Mouse (Mus musculus): ENCODE results near the gene Atg10.
"Not testable (repeated sequence)": the region's sequence is repeated elsewhere in the genome, so short reads cannot be mapped to it uniquely, and the experiment has no call there.

The Atg10 gene

DNA sequence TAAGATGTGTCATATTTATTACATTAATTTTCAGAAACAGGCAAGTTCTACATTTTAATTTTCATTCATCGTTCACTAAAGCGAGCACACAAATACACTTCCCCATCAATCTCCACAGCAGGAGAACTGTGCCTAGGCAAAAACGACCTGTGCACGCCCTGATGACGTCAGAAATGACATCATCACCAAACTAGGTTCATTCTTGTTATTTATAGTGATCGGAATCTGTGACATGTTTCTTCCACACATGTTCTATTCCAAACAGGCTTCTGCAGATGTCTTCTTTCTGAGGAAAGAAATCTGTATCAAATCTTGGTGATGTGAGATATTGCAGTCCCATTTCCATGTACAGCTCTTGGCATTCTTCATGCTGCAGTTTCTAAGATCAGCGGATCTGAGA, 287.9 kb downstream of the Atg10 start:
- CTCF ChIA-PET, result no interaction called here

DNA sequence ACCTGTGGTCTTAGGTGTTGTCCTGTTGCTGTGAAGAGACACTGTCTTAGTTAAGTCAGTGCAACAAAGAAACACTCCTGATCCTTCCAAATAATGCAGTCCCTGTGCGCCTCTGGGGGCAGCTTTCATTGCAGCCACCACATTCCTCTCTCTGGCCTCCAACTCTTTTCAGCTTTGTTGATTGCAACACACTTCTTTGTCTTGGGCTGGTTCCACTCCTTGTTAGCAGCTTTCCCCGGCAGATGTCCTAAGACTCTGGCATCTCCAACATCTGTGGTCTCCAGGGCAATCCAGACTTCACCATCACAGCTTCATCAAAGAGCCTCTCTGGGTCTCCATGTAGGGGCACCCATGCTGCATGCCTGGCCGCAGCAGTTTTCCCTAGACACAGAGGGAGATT, 290.5 kb downstream of the Atg10 start:
- CTCF ChIA-PET, result no interaction called here

DNA sequence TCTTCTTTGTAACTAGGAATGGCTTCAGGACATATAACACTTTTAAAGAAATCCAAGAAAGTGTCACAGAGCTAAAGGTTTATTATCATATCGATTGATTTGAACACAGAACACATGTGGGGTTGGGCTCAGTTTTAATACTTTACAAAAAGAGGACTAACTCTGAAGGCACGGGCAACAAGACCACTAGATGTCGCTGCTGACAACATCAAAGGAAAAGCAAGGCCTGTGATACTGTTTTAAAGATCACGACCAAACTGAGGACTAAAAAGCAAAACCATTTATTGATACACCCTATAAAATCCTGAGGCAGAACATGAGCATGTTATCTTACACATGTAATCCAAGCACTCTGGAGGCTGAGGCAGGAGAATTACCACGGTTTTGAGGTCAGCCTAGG, 293.9 kb downstream of the Atg10 start:
- CTCF ChIA-PET, result no interaction called here

DNA sequence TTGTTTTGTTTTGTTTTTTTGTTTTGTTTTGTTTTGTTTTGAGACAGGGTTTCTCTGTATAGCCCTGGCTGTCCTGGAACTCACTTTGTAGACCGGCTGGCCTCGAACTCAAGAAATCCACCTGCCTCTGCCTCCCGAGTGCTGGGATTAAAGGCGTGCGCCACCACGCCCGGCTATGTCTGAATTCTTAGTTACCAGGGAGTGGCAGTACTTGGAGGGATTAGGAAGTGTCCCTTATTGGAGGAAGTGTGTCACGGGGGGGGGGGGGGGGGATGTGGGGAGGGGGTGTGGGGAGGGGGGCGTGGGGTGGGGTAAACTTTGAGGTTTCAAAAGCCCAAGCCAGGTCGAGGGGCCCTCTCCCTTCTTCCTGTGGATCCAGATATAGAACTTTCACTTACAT, 295.5 kb downstream of the Atg10 start:
- CTCF ChIA-PET, result not testable (repeated sequence)

DNA sequence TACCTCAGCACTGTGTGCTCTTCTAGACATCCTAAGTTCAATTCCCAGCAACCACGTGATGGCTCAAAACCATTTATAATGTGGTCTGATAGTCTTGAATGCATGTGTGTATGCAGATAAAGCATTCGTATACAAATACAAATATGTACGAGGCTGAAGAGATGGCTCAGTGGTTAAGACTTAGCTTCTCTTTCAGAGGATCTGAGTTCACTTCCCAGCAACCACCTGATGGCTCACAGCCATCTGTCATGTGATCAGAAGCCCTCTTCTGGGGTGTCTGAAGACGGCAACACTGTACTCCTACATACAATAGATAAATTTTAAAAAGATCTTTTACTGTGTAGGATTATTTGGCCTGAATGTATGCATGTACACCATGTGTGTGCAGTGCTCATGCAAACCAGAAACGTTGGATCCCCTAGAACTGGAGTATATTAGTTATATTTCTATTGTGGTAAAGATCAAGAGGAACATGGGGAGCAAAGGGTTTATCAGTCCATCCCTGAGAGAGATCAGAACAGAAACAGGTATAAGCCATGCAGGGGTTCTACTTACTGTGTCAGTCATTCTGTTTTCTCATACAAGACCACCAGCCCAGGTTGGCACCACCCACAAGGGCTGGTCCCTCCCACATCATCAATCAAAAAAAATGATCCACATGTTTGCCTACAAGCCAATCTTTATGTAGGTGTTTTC, 296.7 kb downstream of the Atg10 start:
- CTCF ChIA-PET, result no interaction called here

DNA sequence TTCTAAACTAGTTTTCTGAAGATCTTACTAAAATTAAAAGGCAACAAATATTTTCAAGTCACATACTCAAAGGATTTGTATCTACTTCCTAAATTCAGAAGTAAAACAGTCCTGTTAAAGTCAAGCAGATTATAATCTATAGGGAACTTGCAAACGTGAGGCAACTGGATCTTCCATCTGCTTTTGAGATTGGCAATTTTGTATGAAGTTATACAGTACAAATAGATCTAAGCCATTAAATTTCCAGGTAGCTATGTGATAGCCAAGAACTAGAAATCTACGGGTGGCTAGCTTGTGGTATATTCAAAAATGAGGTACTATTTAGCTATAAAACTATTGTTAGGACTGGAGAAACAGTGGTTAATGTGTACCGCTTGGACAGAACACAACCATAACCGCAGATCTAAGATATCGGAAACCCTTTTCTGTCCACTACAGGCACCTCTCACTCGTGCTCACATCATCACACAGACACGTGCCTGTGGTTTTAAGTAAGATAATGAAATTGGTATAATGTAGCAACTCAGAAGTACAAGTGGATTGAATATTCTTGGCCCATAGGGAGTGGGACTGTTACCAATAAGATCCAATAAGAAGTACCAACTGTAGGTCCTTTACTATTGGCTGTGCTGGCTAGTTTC, 297.5 kb downstream of the Atg10 start:
- CTCF ChIA-PET, result no interaction called here

DNA sequence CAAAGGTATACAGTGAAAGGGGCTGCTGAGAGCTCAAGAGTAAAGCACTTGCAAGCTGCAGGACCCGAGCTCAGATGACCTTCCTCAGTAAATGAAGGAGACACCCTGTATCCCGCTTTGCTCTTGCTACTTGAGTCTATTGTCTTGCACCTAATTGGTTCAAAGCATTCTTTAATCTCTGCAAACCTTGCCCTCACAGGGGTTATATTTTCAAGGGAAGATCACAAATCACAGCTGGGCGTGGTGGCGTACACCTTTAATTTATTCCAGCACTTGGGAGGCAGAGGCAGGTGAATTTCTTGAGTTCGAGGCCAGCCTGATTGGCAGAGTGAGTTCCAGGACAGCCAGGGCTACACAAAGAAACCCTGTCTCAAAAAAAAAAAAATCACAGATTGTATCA, 298.6 kb downstream of the Atg10 start:
- CTCF ChIA-PET, result no interaction called here

DNA sequence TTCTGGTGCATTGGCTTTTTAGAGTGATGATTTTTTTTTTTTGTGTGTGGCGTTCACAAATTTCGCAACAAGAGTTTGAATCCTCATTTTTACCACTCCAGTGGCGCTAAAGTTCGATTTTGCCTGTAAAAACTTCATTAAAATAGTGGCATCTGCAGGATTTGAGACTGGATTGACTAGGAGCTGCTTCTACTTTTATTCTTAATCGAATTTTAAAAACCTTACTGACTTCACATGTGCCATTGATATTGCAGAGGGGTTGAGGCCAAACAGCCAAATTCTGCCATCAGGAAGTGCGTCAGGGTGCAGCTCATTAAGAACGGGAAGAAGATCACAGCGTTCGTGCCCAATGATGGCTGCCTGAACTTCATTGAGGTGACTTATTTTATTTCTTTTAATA, 299.7 kb downstream of the Atg10 start:
- CTCF ChIA-PET, result no interaction called here

DNA sequence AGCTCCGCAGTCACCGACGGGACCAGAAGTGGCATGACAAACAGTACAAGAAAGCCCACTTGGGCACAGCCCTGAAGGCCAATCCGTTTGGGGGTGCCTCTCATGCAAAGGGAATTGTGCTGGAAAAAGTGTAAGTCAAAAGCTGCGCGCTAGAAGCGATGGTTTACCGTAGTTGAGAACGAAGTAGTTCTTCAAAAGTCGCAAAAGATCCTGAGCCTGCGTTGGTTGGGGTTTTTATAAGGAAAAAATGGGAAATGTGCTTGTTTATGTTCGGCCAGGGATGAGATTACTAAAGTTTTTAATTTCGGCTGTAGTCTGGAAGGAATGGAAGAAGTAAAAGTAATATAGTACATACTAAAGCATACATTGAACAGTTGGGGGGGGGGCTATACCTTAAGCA, 300.2 kb downstream of the Atg10 start:
- CTCF ChIA-PET, result interaction anchor here (0.6 kb wide), 1 partner anchor 1558 kb away, joined by 8 read pairs; no protein-coding TSS in a partner anchor

DNA sequence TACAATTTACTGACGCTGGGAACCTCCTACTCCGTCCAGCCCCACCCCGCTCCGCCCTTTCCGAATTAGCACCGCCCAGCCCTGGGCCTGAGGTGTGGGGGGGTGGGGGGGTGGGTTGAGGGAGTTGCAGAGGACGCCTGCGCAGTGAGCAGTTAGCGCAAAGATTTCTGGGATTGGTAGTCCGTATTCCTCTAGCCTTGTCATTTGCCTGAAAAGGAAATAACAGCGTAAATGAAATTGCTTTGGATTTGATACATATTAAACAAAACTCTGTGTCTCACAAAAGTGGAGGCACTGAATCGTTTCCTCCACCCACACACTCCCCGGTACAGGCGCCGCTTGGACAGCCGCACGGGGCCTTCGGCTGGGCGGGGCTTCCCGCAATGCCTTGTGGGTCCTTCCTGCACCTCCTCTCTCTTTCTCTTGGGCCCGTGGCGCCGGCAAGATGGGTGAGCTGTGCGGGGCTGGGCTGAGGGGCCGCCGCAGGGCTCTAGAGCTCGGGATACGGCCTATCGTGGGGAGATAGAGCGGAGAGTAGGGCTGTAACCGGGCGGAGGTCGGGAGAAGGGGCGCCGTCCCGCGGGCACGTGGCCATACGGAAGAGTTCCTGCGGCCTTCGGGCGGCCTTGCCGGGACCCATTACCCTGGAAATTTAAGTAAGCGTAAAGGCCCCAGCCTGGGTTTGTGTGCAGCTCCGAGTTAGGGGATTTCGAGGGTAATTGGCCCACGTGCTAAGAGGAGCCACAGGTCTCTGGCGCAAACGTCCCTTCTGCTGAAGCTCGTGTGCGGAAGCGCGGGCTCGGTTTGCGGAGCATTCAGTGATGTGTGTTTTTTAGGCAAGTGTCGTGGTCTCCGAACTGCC, 300.8 kb downstream of the Atg10 start, which contains the start of gene Rps23:
Rps23 (plus strand) TSS at position 208 of the 862 bp plus-strand sequence.
- CTCF ChIA-PET, result interaction anchor here (0.6 kb wide), 1 partner anchor 1557 kb away, joined by 8 read pairs; no protein-coding TSS in a partner anchor

DNA sequence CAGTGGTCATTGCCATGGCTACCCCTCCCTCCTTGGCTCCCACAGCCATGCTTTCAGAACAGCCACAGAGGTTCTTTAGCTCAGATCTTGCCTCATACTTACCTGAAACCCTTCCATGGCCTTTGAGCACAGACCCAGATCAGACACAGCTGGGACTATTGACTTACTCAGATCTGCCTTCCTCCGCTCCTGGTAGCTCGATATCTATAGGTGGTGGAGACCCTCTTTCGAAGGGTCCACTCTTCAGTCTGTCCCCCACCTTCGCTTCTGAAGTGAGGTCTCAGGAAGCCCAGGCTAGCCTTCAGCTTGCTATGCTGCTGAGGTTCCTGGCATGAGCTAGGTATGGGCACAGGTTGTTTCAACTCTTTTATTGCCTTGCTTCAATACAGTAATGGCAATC, 309.0 kb downstream of the Atg10 start:
- CTCF ChIA-PET, result no interaction called here

DNA sequence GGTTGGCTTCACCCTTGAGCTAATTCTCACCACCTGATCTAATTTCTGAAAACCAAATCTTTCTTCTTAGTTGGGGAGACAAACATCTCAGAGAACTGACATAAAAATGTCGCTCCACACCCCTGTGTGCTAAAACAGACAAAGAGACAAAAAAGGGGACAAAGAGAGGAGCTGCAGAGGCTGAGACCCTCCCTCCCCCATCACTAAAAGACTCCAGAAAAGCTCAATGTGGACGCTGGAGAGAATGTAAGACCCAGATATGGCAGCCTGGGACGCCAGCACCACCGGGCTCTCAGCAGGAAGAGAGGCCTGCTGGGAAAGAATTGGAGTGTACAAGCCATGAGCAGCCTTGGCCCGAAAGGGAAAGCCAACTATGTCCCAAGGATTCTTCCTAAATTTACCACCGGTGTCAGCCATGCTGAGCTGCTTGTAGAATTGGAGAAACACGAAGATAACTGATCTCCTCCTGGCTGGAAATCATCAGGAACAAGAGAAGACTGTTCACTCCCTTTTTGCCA, 310.0 kb downstream of the Atg10 start:
- CTCF ChIA-PET, result no interaction called here

DNA sequence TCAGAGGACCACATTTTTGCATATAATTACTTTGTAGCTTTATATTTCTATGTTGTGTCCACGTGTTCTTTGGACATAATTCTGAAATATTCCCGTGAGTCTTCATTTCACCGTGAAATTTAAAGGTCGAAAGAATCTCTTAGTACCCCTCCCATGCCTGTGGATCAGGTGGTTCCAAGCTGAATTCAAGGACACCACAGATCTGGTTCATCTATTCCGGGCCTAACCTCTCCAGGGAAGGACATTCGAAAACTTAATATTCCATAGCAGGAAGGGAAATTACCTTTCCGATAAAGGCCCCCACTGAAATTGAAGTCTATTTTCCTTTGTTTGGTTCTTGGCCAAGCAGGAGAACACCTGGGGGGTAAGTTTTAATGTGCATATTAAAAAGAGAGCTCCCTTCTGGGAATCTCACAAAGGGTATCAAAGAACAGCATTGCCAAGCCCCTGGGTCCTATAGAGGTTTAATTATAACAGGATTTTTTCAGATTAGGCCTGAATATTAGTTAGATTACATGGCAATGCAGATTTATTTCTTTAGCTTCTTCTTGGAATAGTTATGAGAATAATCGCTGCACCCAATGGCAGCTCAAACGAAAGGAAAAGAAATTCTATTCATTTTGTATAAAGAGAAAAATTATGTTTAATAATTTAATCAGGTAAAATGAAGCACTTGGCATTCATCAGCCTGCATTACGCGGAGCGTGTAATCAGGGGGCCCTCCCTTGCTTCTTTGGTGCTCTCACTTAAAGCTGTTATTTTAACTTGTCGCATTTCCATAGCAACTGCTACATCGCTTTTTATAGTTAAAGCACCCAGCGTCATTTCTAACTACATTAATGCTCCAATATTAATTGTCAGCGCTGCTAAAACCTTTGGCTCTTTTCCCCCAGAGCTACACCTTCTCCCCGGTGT, 310.8 kb downstream of the Atg10 start:
- CTCF ChIA-PET, result no interaction called here

DNA sequence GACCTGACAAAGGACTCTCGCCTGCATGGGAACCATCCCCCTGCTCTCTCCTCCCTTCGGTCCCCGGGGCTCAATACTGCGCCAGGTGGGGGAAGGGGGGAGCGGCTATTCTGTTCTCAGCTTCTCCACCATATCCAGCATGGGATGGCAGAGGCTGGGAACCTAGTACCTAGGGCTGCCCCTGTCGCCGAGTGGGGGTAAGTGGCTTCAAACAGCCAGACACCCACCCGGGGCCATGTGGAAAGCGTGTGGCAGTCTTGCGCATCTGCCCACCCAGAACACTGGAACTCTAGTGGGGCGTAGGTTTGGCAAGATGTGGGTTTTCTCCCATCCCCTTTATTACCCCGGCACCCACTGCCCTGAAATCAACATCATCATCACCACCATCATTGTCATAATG, 316.4 kb downstream of the Atg10 start:
- CTCF ChIA-PET, result no interaction called here

DNA sequence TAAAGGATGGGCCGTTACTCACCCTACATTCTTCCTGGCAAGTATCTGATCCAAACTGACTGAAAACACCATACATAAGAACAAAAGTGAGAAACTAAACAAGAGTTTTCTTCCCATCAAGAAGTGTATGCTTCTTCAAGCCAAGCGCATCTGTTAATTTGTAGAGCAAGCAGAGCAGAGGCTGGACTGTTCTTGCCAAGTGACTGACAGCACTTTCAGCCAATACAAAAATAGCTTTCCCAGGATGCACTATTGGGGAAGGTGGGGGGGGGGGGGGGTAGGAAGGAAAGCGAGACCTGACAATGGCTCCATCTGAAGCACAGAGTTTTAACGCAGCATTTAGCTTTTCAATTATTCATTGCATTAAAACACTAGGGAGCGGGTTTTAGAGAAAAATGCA, 318.6 kb downstream of the Atg10 start, which contains the start of gene Atp6ap1l:
Atp6ap1l (minus strand) TSS at position 180 of the 400 bp plus-strand sequence.
- CTCF ChIA-PET, result no interaction called here

DNA sequence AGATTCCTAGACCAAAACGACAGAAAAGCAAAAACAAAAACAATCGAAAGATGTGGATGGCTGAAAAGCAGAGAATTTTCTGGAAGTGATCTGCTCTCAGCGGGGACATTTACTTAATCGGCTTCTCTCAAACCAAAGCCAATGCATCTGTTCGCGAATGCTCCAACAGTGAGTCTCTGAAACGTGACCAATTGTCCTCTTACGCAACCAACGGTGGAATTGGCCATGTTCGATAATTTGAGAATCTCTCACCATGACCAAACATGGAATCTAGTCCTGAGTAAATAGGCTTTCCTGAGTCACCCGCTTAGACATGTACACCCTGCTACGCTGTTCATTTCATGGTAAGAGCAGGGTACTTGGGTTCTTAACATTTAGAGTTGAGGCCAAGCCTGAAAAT, 326.9 kb downstream of the Atg10 start:
- CTCF ChIA-PET, result no interaction called here

DNA sequence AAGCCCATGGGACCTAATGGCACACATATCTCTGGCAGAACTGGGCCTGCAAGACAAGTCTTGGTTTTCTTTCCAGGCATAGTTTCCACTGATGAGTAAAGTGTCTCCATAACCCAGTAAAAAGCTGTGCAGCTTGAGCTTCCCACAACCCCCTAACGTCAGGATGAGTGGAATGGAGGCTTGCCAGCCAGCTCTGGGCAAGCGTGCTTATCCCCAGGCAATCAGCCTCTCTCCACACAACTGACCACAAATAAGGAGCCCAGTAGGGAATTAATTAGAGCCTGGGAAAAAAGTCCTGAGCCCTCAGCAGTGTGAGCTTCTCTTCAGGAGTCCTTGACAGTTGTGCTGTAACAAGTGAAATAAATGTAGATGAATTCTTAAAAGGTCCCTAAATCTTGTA, 327.7 kb downstream of the Atg10 start:
- CTCF ChIA-PET, result no interaction called here

DNA sequence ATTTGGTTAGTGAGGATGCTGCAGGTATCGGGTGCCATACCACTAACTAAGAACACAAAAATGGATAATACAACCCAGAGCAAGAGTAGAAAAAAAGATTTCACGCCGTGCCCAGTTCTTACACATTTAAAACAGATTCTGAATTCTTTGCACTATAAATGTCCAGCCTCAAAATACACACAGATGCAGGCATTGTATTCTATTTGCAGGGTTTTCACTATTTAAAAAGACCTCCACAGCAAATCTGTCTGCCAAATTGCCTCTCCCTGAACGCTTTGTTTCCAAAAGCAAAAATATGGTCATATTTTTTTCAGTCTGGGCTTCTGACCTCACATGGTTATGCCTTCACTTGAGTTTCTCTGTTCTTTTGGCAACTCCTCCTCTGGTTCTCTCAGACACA, 328.9 kb downstream of the Atg10 start:
- CTCF ChIA-PET, result no interaction called here

DNA sequence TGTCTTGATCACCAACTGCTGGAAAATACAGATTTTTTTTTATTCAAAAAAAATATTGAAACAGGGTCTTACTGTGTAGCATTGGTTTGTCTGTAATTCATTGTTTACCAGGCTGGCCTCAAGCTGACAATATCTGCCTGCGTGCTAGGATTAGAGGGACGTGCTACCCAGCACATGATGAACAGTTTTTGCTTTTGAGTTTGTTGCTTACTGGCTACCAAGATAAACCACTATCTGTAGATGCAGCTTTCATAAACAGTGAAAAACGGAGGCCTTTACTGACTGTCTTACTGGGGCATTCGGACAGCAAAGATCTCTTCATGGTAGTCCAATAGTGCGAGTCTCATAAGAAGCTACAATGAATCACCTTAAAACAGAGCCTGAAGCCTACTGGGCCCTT, 333.7 kb downstream of the Atg10 start:
- CTCF ChIA-PET, result no interaction called here

DNA sequence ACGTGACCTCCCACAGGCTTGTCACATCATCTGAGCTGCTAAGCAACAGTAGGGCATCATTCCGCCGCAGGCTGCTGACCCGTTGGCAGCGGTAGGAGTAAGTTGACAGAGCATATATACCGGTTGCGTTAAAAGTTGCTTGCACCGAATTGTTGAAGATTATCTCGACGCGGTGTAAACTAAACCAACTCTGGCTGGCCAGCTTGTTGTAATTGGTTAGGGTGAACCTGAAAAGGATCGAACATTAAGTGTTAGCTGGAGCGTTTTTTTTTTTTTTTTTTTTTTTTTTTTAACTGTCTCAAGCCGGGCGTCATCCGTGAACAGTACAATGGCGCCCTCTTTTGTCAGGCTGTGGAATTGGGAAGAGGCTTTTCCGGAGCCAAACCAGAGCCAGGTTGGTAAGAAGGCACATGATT, 337.2 kb downstream of the Atg10 start:
- CTCF ChIA-PET, result interaction anchor here (0.6 kb wide), 2 partner anchors 381 to 1299 kb away, joined by 3 read pairs; no protein-coding TSS in a partner anchor

DNA sequence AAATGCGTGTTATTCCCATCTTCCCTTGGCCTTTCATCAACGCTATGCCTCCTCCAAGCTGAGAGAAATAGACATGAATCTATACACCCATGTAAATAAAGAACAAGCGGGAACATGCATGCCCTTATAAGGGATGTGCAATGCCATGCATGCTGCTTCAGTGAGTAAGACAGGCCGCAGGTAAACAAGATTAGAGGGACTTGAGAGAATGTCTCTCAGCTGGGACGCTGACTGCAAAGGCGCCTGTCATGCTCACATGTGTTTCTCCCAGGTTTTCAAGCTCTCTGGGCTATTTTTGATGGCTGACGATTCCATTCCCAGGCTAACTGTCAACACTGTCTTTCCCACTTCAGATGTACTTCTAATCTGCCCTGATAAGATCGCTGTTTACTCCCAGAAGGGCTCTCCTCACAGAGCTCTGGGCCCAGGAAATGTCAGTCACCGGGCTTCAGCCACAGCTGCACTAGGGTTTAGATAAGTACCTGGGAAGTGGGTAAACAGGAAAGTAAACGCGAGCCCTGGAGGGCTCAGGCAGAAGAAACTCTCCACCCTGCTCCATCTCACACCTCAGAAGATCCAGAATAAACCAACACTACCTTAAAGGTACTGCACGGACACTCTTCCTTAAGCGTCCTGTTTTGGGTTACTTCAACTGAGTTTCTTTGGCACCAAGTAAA, 337.8 kb downstream of the Atg10 start:
- CTCF ChIA-PET, result interaction anchor here (0.6 kb wide), 3 partner anchors 382 to 1298 kb away, joined by 3 read pairs; no protein-coding TSS in a partner anchor
